Mouse (Mus musculus) left cerebral cortex, postnatal 10 days (tissue): ENCODE measurements around the gene Gm20388. TPM values are rescaled to one million over a fixed set of nuclear protein-coding genes. Genes with fewer than 3 reads are reported as not detected.
"Not testable (repeated sequence)": the region's sequence is repeated elsewhere in the genome, so short reads cannot be mapped to it uniquely, and the experiment has no call there.

Experiments
- DNase-seq, 2 experiments: peaks; one replicate each; pipeline ENCODE4 v3.0.0; 2021 to 2022; ENCODE audit warnings: low spot score in 2 of 2, mixed read lengths in 1 of 2; ENCODE audit errors: extremely low spot score in 1 of 2
- intact Hi-C: fragments of 180-260 bp; cut with DNase I; formaldehyde crosslinking; loops from one replicate; pipeline ENCODE4 v1.15.1; 2025
- total RNA-seq, 2 experiments: library from RNA; stranded (reverse); gene quantifications; 2 replicates each; pipeline ENCODE4 v1.2.3; 2021

Gene Gm20388
- total RNA-seq, 2 experiments from 2014 or later = 4.4 to 9.0 TPM

DNA sequence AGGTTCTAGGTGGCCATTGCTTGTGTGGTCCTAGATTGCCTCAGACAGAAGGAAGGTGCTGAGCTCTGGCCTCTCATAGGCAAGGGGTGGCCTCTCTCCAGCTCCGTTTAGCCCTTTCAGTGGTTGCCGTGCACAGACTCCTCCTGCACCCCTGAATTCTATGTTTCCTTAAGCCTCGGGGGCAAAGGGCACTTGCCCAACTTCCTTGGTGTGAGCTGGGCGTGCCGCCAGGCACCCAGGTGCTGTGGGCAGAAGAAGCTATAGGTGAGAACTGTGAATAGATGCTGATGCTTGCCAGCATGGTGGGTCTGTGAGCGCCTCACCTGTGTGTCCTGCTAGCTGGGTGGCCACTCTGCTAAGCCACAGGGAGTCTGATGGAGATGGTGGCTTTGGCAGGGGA, 456.2 kb downstream of the Gm20388 start:
- no peak for DNase-seq
- intact Hi-C loops = no loop called here

DNA sequence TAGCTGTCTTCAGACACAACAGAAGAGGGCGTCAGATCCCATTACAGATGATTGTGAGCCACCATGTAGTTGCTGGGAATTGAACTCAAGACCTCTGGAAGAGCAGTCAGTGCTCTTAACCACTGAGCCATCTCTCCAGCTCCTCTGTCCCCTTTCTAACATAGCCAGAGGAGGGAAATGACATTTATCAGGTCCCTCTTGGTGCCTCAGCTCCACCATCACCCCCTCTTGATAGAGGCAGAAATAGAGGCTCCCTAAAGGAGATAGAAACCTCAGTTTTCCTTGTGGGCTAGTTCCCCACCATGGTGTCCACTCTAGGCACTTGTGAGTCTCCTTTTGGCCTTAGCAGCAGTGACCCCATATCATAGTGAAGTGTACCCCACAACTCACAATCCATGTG, 457.6 kb downstream of the Gm20388 start:
- intact Hi-C loops, DNase-seq: not testable (repeated sequence)

- intact Hi-C loops = no loop called here
- peak; percentile 73 to 93 for DNase-seq
These were observed 458.4 kb downstream of the Gm20388 start for GRCm38 (mm10) chr8:120368814-120369649.

- DNase-seq = peak; percentile 36 to 70
- intact Hi-C loops = no loop called here
These were observed 459.3 kb downstream of the Gm20388 start for GRCm38 (mm10) chr8:120369956-120370355.

GRCm38 (mm10) chr8:120370461-120370860, 459.8 kb downstream of the Gm20388 start:
- intact Hi-C loops = no loop called here
- no peak for DNase-seq

DNA sequence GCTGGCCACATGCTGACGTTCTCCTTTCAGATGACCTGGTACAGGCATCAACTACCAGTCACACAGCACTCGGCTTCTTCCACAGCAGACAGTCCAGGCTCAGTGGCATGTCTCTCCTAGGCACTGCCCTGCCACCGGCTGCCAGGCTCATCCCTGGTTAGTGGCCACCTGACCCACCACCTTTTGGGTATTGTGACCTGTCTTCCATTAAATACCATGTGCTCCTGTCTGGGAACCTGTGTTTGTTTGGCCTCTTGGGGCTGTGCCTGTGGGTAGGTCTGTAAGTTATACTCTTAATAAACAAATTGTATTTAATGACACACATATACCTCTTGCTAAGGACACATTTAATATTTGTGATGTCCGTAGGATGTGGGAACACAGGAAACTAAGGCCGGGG, 460.5 kb downstream of the Gm20388 start:
- intact Hi-C loops = no loop called here
- no peak for DNase-seq

GRCm38 (mm10) chr8:120371725-120372457, 461.2 kb downstream of the Gm20388 start:
- intact Hi-C loops = no loop called here
- no peak for DNase-seq

DNA sequence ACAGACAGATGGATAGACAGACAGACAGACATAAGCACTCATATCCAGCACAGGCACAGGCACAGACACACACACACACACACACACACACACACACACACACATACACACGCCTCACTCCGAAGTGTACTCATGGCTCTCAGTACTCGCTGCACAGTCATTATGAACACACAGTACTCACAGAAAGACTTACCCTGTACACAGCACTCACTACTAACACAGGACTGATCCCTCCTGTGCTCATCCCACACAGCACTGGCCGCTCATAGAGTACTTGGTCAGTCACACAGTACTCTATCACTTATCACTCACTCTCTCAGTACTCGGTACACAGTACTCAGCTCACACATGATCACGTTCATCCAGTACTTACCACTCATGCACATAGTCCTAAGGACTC, 462.0 kb downstream of the Gm20388 start:
- intact Hi-C loops = no loop called here

DNA sequence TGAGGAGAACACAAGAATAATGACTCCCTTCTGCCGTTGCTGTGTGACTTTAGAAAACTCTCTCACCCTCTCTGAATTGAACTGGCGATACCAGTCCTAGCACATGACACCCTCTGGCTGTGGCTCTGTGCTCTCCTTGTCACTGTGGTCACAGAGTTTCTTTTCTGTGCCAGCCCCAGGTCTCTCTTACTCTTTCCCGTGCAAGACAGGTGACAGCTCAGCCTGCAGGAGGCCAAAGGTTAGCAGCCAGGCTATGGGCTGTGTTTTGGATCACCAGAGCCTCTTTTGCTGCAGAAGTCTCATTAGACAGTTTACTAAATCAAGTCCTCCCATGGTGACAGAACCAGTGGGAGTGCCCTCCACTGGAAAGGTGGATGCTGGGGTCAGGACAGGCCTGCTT, 463.0 kb downstream of the Gm20388 start:
- DNase-seq = no peak
- intact Hi-C loops = no loop called here

More for the DNA sequence above, 462.0 kb downstream of the Gm20388 start:
- DNase-seq = no peak

DNA sequence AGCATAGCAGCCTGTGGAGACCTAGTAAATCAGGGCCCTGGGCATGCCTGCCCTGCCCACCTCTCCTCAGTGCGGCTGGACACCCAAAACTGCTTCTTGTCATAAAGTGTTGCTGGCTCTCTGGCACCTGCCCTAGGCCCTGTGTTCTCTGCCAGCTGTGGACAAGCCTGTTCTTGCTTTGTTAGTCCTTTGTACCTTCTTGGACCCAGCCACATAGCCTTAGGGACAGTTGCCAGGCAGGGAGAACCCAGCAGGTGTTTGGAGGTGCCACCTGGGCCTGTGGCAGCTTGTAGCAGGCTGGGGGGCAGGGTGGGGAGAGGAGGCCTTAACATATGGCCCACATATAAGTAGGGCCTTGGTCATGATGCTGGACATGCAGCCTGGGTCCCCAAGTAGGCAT, 463.4 kb downstream of the Gm20388 start:
- intact Hi-C loops = no loop called here

DNA sequence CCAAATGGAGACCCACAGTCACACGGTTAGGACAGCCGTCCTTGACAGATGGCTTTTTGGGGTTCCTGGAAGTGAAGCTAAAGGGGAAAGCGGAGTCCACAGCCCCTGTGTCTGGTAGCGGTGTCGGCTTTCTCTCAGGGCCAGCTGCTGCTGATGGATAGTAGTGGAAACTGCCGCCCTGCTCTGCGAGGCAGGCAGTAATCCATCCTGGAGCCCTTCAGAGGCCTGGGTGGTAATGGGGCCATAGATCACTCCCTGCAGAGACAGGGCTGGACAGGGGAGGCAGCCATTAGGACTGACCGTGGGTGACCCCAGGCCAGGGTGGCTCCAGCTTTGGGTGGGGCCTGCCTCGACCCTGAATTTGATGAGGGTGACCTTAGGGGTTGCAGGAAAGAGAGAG, 463.9 kb downstream of the Gm20388 start:
- no peak for DNase-seq

More for the DNA sequence above, 463.4 kb downstream of the Gm20388 start:
- DNase-seq = no peak

DNA sequence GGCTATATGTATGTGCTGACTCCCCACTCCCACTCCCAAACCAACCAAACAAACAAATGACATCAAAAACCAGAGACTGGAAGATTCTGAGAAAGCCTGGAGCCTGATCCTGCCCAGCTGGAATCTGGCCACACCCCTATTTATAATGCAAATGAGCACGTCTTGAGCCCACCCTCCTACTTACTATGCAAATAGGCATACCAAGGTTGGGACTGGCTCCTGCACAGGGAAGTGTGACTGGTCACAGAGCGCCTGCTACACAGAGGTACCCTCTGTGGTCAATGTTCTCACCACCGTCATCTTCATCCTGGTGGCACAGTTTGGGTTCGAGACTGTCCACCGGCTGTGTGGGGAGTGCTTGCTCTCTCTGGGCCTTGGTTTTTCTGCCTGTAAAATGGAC, 464.5 kb downstream of the Gm20388 start:
- intact Hi-C loops = no loop called here
- DNase-seq = no peak

More for the DNA sequence above, 463.9 kb downstream of the Gm20388 start:
- intact Hi-C loops = no loop called here

DNA sequence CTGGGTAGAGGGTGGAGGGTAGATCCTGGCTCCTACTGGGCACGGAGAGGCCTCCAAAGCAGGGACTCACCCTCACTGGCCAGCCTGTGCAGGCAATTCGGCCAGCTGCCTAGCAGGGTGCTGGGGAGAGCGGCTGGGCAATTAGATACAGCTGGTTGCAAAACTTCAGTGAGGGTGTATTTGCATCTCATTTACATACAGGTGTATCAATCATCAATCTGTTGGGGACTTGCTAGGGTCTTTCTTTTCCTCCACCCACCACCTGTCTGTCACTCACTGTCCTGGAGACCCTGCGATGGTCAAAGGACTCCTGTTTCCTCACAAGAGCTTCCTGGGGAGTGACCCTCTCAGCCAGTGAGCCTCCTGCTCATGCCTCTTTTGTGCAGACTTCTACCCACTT, 465.6 kb downstream of the Gm20388 start:
- intact Hi-C loops = no loop called here
- no peak for DNase-seq

GRCm38 (mm10) chr8:120376847-120377802, 466.5 kb downstream of the Gm20388 start:
- intact Hi-C loops = no loop called here
- no peak for DNase-seq

DNA sequence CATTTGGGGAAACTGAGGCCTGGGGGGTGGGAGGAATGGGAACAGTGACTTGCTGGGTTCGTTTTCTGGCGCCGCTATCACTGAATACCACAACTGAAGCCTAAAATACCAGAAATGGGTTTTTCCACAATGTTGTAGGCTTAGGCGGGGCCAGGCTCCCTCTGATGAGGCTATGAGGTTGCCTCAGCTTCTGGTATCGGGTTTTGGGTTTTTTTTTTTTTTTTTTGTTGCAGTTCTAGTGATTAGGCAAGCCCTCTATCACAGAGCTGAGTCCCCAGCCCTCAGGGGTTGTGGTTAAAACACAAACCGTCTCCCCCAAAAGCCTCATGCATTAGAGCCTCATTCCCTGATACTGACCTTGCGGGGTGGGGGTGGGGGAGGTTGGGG, 467.2 kb downstream of the Gm20388 start:
- no peak for DNase-seq
- intact Hi-C loops = no loop called here

DNA sequence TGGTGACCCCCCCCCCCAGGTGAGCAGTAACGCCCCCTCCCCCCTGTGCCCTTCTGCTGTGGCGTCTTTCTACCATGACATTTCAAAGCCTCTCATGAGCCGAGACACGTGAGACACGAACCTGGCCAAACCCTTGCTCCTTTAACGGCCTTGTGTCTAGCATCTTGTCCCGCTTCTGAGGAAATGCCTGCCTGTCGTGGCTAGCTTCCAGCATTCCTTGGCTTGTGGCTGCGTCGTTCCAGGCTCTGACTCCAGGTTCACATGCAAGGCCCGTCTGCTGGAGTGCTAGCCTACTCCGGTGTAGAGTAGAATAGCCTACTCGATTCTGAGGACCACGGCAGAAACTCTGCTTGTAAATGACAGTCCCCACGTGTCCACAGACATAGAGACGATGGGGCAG, 467.7 kb downstream of the Gm20388 start:
- DNase-seq = peak in 1 of 2 experiments; percentile 54
- intact Hi-C loops = no loop called here

DNA sequence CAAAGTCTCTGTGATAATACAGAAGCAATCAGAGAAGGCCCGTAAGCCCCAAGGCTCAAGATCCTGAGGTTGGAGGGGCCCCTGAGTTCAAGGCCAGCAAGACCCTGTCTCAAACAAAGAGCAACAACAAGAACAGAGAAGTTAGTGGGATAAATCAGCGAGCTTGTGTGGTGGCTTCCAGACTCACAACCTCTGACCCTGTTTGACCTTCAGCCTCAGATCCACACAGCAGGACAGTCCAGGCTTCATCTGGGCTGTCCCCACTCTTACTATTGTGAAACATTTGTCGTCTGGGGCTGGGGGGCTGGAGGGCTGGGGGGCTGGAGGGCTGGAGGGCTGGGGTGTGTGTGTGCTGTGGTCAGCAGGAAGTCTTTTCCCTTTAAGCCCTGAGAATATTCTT, 468.4 kb downstream of the Gm20388 start:
- DNase-seq = no peak
- intact Hi-C loops = no loop called here

- no peak for DNase-seq
- intact Hi-C loops = no loop called here
These were observed 471.2 kb downstream of the Gm20388 start for GRCm38 (mm10) chr8:120381865-120382264.
